Mouse (Mus musculus): Measurements from ENCODE around the gene Krba1. TPM values are rescaled to one million over a fixed set of nuclear protein-coding genes. Genes with fewer than 3 reads are reported as not detected.

Krba1 gene
- 4.3 and 9.1 TPM in 2 replicates for polyA plus RNA-seq (2012; ENCODE audit: low replicate concordance)

GRCm38 (mm10) chr6:48395105-48396007 lies at the start of gene Krba1:
Krba1 (plus strand) TSS chr6:48395586.

GRCm38 (mm10) chr6:48445181-48446101 lies 50.1 kb downstream of the Krba1 start, which contains the start of gene Zfp467:
Zfp467 (minus strand) TSS chr6:48445825.

DNA sequence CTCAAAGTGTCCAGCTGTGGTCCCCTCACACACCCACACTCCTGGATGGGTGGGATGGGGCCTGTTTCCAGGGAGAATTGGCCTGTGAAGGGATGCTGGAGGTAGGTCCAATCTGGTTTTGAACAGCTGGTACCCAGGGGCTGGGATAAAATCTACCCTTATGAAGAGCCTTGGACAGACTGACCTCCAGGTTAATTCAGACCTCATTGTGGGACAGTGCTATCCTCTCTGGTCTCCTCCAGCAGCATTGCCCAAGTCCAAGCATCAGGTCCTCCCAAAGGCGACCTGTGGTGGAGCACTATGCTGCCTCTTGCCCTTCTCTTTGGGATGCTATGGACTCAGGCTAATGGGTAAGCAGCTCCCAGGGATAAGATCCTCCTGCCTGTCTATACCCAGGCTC lies 52.5 kb downstream of the Krba1 start, which contains the start of gene Sspo:
TSS of gene Sspo (plus strand) at position 301 of the 400 bp plus-strand sequence.

Other genes with a start within 250 kb of the Krba1 start
- gene Zfp467, start 50.2 kb downstream of the Krba1 start, polyA plus RNA-seq (2012; ENCODE audit: low replicate concordance): 5.6 and 7.6 TPM in 2 replicates
- gene Sspo, start 52.6 kb downstream of the Krba1 start, polyA plus RNA-seq (2012; ENCODE audit: low replicate concordance): 0.26 and 0.44 TPM in 2 replicates
- 0.25 and 3.8 TPM in 2 replicates for gene Atp6v0e2, start 142.0 kb downstream of the Krba1 start, polyA plus RNA-seq (2012; ENCODE audit: low replicate concordance)
- gene Lrrc61, start 159.2 kb downstream of the Krba1 start, polyA plus RNA-seq (2012; ENCODE audit: low replicate concordance): 9.1 and 11.2 TPM in 2 replicates
- 1.4 TPM in 1 of 2 replicates, not detected in the other for gene Rarres2, start 177.2 kb downstream of the Krba1 start, polyA plus RNA-seq (2012; ENCODE audit: low replicate concordance)
- not detected in 2 replicates for gene Gm45021, start 194.0 kb downstream of the Krba1 start, polyA plus RNA-seq (2012; ENCODE audit: low replicate concordance)
- gene Repin1, start 198.3 kb downstream of the Krba1 start, polyA plus RNA-seq (2012; ENCODE audit: low replicate concordance): 10.0 TPM in 2 replicates
- 1.0 TPM in 1 of 2 replicates, not detected in the other for gene Gm44965, start 198.4 kb downstream of the Krba1 start, polyA plus RNA-seq (2012; ENCODE audit: low replicate concordance)
- gene Zfp775, start 206.5 kb downstream of the Krba1 start, polyA plus RNA-seq (2012; ENCODE audit: low replicate concordance): 1.2 and 1.5 TPM in 2 replicates
- gene AI854703, start 231.2 kb downstream of the Krba1 start, polyA plus RNA-seq (2012; ENCODE audit: low replicate concordance): 0.20 and 0.59 TPM in 2 replicates